Mouse (Mus musculus) urinary bladder, postnatal 36 days (tissue): ENCODE results near the gene Coro1b.
"Not testable (repeated sequence)": the region's sequence is repeated elsewhere in the genome, so short reads cannot be mapped to it uniquely, and the experiment has no call there.

Experiments used
- DNase-seq, 2 experiments: peaks; one replicate each; pipeline ENCODE4 v3.0.0; 2022; ENCODE audit warnings: low spot score in 2 of 2, mixed read lengths in 1 of 2

Coro1b gene

GRCm38 (mm10) chr19:4120496-4120895 lies 27.9 kb upstream of the Coro1b start:
- no peak for DNase-seq

DNA sequence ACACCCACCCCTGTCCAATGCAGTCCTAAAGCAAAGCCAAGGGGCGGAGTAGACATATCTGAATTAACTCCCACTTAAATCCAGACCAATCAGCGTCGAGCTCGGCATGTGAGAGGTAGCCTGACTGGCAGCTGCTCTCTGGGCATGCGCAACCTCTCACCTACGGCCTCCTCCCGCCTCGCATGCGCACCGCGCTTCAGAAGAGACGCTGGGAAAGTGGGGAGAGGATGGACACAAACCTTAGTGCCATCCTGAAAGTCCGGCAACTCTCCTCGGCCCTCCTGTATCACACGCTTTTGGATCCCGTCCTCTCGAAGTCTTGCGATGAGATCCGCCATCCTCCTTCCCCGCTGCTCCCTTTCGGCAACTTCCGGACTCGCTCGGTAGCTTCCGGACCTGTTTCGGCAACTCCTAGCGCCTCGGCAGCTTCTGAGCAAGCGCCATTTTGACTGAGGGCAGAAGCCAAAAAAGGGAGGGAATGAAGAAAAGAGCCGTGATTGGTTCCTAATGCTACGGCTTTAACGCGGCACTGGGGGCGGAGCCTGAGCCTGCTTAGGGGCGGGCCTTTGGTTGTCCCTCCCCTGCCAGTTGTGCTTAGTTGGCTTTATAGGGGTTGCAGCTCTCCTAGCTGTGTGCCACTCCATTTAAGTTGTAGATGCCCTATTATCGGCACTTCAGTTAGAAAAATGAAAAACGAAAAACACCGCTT lies 27.2 kb upstream of the Coro1b start:
- peak; percentile 98 to 99 for DNase-seq

DNA sequence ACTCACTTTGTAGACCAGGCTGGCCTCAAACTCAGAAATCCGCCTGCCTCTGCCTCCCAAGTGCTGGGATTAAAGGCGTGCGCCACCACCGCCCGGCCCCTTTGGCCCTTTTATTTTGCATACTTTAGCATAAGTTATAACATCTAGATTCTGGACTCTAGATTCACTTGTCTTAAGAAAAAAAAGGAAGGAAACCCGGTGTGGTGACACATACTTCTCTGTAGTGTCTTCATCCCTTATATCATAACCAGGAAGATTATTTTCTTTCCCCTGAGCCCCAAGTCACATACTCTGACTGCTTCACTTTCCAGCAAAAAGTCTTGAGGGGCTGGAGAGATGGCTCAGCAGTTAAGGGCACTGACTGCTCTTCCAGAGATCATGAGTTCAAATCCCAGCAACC lies 26.5 kb upstream of the Coro1b start:
- DNase-seq: not testable (repeated sequence)

- no peak for DNase-seq
Measured at GRCm38 (mm10) chr19:4122411-4123370, 25.7 kb upstream of the Coro1b start.

GRCm38 (mm10) chr19:4124432-4124831 lies 24.0 kb upstream of the Coro1b start:
- DNase-seq: no peak

- DNase-seq: not testable (repeated sequence)
Measured at GRCm38 (mm10) chr19:4125268-4125667, 23.2 kb upstream of the Coro1b start.

GRCm38 (mm10) chr19:4125741-4126696 lies 22.4 kb upstream of the Coro1b start, which contains the start of gene Aip:
Aip (minus strand) TSS chr19:4125858.
- peak; percentile 96 to 99 for DNase-seq

GRCm38 (mm10) chr19:4126759-4127495 lies 21.5 kb upstream of the Coro1b start:
- peak; percentile 62 to 65 for DNase-seq

DNA sequence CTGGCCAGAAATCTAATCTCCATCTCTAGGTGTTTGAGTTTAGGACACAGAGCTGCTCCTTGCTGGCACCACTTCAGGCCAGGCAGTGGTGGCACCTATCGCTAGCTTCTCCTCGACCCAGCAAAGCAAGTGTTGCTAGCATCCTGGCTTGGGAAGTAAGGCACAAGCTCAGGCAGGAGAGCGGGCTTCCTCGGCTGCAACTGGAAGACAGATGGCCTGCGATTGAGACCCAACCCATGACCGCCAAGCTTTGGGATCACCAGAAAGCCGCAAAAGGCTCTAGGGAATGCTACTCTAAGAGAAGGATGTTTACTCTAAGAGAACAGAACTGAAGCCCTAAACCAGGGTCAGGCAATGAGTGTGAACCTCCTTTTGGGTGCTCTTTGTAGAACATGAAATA lies 19.0 kb upstream of the Coro1b start:
- no peak for DNase-seq

- no peak for DNase-seq
Measured at GRCm38 (mm10) chr19:4130106-4130505, 18.3 kb upstream of the Coro1b start.

GRCm38 (mm10) chr19:4131075-4131474 lies 17.3 kb upstream of the Coro1b start:
- no peak for DNase-seq

DNA sequence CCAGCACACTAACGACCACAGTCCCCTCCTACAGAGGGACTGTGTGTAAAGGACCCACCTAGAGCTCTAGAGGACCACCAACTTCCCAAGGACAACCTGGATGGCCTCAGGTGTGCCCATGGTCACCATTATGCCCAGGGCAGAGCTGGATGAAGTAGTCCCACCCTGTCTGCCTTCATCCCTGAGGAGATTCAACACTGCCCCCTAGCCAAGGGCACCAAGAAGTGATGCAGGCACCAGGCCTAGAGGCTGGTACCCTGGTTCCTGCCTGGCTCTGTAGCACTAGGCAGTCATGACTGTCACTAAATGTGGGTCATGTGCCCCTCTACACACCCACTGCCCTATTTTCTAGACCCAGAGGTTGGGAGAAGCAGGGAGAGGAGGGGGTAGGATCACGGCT lies 16.7 kb upstream of the Coro1b start:
- no peak for DNase-seq

- no peak for DNase-seq
Measured at GRCm38 (mm10) chr19:4134354-4134753, 14.1 kb upstream of the Coro1b start.

- not testable (repeated sequence) for DNase-seq
Measured at GRCm38 (mm10) chr19:4135229-4135962, 13.0 kb upstream of the Coro1b start.

DNA sequence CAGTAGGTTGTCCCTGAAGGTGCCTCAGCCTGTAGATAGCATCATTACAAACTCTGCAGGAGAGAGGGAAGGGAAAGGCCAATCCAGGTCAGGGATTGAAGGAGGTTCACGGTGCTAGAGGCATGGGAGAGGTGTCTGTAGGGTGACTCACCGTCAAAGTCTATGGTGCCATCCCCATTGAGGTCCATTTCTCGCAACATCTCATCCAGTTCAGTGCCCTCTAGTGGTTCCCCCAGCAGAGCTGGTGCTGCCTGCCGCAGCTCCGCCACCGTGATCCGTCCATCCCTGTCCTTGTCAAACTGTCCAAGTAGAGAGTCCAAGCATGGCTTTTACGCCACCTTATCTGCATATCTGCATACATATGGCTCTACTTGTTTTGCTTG lies 12.5 kb upstream of the Coro1b start:
- DNase-seq: not testable (repeated sequence)

GRCm38 (mm10) chr19:4136463-4136862 lies 12.0 kb upstream of the Coro1b start:
- no peak for DNase-seq

DNA sequence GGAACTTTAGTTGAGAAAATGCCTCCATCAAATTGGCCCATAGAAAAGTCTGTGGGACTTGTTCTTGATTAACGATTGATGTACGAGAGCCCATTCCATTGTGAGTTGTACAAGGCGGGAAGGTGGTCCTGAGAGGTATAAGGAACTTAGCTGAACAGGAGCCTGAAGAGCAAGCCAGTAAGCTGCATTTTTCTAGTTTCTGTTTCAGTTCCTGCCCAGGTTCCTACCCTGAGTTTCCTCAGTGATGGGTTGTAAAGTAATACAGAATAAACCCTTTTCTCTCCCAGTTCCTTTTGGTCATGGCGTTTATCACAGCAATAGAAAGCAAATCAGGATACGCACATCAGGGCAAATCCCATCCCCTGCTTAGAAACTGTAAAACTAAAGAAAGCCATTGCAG lies 10.5 kb upstream of the Coro1b start:
- DNase-seq: no peak

DNA sequence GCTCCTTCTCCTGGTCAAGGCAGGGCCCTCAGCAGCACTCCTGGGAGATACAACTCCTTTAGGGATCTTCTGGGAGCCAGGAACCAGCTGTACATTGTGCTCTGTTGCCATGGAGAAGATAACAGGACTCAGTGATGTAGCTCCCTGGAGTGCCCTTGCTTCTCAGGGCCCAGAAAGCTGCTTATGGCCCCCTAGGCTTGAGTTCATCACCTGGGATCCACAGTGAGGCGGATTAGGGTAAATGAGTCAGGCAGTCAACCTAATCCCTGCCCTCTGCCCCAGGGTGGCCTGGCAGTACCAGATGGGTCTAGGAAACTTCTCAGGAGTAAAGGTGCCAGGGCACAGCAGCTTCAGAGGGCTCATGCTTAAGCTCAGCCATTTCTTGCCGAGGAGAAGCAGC lies 9.0 kb upstream of the Coro1b start, which contains the start of gene Gpr152:
TSS of gene Gpr152 (plus strand) at position 342 of the 400 bp plus-strand sequence.
- DNase-seq: no peak

- no peak for DNase-seq
Measured at GRCm38 (mm10) chr19:4140147-4140546, 8.3 kb upstream of the Coro1b start.
